Mouse (Mus musculus): ENCODE measurements around the gene Ppp2r5c.
A peak's percentile ranks its signal among the peaks of the same experiment; 100 is the strongest.

Ppp2r5c gene

DNA sequence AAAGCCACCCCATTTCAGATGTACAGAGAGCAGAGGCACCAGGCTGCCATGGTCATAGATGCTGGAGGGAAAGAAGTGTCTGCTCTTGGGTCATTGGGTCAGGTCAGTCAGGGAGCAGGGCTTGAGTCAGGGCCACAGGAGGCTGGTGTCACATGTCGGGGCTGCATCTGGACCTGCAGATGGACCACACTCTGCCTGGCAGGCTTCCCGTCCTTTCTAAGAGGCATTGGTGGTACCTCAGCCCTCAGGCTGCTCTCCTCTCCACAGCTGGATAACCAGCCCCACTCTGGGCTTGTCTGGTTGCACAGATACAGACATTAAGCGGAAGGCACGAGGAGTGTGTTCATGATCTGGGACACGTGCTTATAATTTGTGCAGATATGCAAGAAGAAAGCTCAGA is 61.8 kb downstream of the Ppp2r5c start:
- no peak for DNase-seq (ENCODE audit: extremely low read depth, low read depth, low spot score)

DNA sequence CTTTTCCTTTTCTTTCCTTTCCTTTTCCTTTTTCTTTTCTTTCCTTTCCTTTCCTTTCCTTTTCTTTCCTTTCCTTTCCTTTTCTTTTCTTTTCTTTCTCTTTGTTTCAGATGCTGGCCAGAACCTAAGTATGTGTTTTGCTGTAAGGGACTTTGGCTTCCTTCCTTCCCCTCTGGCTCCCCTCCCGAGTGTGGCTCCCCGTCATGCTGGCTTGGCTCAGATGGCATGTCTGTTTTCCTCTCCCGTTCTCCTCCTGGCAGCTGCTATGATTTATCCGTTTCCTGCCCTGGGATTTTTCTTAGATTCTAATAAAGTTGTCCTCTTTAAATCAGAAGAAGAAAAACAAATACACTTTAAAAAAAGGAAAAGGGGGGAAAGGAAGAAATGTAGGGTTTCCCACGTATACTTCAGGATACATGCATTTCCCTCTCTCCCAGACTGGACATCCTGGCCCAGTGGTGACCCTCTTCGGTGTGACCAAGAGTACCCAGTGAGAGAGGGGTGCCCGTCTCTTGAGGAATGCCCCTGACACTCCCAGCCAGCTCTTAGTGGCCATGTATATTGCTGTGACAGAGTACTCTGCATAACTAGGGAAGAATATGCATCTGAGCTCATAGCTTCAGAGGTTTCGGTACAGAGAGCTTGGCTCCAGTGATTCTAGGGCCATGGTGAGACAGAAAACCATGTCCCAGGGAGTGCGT is 63.4 kb downstream of the Ppp2r5c start:
- DNase-seq (ENCODE audit: extremely low read depth, low read depth, low spot score), result no peak

DNA sequence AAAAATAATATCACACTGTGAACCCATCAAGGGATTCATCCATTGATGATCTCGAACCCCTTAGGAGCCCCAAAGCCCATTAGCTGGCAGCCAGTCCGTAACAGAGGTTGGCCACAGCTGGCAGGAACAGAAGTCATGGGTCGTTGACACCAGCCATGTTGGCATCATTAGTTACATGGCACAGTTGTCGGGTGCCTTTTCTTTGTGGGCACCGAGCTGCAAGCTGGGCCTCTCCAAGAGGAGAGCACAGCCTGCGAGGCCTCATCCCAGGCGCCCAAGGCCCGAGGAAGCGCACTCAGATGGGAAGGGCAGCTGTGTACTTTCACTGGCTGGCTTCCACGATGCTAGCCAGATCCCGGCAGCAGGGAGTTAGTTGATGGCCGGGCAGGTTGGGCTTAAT is 64.3 kb downstream of the Ppp2r5c start:
- no peak for DNase-seq (ENCODE audit: extremely low read depth, low read depth, low spot score)

DNA sequence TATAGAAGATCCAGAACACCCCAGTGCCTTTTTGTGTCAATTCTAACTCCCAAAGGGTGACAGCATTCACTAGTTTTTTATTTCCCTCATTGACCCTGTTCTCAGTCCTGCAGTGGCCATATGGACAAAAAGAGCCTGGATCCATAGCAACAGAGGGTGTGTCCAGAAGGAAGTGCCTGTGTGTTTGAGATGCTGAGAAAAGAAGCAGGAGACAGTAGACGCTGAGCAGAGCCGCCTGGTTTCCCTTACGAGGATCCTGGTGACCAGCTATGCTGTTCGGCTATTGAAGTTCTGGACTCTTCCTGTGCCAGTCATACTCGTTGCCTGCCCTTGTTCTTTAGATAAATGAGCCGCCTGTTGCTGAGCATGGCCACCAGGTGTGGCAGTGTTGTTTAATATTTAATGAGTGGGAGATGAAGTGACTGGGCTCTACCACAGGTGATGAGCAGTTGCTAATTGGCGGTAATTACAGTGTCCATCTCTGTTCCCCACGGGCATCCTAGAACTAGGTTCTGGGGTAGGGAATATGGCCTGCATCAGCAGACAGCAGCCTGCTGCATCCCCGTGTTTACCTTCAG is 65.0 kb downstream of the Ppp2r5c start:
- DNase-seq (ENCODE audit: extremely low read depth, low read depth, low spot score), result no peak

DNA sequence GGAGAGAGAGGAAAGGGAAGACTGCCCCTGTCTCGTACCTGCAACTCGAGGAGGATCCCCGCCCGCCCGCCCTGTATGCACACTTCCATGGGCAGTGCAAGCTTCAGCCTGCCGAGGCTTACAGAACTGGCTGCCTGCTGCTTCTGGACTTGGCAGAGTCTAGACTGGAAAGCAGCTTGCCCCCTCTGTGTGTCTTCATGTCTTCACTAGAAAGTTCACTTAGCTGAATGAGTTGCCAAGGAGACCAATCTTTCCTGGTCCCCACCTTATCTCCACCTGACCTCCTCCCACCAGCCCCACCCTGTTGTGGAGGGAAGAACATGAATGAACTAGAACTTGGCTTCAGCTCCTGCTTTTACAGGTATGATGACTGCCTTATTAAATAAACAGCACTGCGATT is 66.0 kb downstream of the Ppp2r5c start:
- DNase-seq (ENCODE audit: extremely low read depth, low read depth, low spot score), result no peak

DNA sequence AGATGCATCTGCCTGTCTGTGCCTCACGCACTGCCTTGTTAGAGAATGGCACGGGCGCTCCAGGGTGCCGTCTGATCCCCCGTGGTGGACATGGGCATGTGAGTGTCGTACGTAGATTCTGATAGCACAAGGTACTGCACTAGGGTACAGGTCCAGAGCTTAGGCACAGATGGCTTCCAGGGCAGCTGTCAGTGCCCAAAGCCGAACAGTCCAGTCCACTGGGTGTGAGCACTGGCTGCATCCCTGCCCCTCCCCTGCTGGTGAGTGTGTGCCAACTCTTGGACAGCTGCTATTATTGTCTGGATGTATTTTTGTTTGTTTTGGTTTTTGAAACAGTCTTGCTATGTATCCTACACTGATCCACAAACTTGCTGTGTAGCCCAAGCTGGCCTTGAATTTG is 68.8 kb downstream of the Ppp2r5c start:
- DNase-seq (ENCODE audit: extremely low read depth, low read depth, low spot score), result no peak

DNA sequence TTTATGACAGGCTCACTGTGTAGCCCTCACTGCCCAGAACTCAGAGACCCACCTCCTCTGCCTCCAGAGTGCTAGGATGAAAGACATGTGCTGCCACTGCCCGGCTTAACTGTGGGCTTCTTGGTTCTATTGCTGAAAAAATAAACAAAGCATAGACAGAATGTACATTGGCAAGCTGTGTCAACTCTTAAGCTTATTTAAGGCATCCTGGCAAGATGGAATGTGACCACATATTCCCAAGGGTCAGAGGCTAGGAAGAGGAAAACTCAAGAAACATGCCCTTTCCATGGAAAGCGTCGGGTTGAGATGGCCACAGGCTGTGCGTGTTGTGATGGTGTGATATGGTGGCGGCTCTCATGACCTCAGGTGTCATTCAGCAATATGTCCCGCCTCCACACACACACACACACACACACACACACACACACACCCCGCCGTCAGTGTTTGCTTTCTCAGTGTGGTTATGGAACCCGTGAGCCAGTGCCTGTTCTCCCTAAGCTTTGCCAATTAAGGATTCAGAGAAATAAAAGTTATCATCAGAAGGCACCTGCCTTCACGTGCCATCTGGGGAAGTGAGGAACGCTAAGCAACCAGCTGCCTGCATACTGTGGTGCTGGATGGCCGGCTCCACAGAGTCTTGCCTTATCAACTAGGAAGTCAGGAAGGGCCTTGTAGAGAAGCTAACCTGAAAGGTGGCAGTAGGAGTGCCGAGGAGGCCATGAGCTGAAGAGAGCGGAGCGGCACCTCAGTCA is 73.5 kb downstream of the Ppp2r5c start:
- DNase-seq (ENCODE audit: extremely low read depth, low read depth, low spot score), result no peak

DNA sequence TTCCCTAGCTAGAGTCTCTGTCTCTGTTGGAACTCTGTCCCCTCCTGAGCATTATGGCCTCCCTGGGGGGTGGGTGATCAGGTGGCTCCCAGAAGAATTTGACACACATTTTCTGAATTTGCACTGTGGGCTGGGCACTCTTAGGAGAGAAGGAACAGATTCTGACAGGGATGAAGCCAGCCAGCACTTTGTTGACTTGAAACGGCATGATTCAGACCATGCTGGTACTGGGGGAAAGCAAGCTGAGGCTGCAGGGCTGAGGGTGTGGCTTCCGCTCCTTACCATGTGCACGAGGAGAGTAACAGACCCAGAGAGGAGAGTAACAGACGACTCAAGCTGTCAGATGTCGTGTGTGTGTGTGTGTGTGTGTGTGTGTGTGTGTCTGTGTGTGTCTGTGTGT is 76.6 kb downstream of the Ppp2r5c start:
- DNase-seq (ENCODE audit: extremely low read depth, low read depth, low spot score), result no peak

DNA sequence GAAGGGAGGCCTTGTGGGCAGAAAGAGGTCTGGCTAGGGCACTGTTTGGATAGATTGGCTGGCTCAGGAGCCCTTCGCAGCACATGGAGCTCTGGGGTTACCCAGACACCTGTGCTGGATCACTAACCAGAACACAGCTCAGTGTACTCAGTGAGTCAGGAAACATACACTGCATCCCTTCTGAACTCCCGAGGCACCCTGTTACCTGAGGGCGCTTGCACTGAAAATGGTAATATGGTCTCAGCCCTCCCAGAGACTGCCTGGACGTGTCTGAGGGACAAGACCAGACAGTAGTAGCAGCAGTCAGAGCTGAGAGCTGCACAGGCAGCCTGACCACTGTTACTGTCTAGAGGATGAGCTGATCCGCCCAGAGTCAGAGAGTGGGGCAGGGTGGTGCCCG is 85.8 kb downstream of the Ppp2r5c start:
- DNase-seq (ENCODE audit: extremely low read depth, low read depth, low spot score), result no peak

DNA sequence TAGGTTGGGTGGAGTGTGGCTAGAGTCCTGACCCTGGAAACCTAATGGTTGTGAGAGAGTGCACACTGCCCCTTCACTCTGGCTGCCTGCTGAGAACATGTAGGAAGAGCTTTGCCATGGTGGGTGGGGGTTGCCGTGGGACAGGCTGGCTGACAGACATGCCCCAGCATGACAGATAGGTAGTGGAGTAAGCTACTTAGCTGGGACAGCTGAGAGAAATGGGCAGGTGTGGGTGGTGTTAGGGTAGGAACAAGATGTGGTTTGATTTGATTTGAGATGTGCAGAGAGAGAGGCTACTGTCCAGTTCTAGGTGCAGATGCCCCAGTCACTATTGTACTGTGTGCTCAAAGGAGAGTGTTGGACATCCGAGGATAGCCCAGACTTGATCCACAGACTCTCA is 86.2 kb downstream of the Ppp2r5c start:
- DNase-seq (ENCODE audit: extremely low read depth, low read depth, low spot score), result peak; percentile 56

DNA sequence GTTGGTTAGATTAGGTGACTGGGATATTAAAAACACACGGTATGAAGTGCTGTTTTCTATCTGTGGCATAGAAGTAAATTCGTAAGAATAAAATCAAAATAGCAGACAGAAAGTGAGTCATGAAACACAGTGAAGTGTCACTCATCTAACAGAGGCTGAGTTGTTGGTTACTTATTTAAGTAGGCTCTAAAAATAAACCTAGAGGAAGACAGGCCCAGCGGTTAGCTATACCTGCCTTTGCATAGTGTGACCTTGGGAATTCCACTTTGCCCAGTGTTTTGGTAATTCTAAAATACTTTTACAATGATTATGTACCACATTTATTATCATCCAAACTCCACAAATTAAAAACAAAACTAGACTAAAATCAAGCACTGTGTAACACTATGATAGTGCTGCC is 86.9 kb downstream of the Ppp2r5c start:
- DNase-seq (ENCODE audit: extremely low read depth, low read depth, low spot score), result no peak

DNA sequence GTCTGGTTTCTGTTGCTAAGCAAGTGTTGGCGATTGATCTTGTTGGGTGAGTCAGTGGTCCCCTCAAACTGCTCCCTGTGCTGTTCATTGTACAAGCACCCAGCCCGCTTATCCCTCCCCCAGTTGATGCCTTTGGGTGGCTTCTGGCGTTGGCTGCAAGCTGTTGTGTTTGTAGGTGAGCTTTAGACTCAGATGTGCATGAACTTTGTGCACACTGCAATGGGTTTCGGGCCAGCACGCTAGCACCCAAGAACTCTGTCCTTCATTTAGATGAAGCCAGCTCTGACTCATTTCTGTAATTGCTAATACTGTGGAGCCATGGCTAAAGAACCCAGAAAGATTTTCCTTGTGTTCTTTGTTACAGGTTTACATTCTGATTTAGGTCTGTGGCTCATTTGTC is 88.4 kb downstream of the Ppp2r5c start:
- no peak for DNase-seq (ENCODE audit: extremely low read depth, low read depth, low spot score)

DNA sequence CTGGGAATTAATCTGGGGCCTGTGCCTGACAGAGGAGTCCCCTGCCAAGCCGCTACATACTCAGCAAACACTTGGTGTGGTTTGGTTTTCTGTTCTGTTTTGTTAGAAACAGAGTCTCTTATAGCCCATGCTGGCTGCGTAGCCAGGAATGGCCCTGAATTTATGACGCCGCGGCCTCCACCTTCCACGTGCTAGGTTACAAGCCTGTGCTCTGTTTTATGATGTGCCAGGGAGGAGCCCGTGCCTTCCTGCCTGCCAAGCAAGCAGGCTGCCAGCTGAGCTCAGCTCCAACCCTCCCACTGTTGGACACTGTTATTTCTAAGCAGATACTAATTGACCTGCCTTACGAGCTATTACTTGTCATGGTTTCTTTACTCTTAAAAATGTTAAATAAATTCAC is 90.8 kb downstream of the Ppp2r5c start:
- no peak for DNase-seq (ENCODE audit: extremely low read depth, low read depth, low spot score)

DNA sequence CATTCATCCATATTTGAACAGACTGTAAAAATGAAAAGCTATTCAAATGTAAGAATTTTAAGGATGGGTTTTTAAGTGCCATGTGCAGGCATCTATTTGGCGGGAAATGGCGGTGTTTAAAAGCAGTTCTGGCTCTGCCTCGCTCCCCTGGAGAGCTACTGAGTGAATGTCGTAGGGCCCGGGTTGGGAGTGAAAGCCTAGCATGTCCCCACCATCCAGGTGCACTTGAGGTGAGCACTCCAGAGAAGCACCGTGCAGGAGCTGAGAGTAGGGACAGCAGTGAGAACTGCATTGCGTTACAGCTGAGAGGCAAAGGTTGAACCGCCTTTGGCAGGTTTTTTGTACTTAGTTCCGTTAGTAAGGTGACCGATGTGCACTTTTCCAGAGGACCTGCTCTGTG is 92.4 kb downstream of the Ppp2r5c start:
- no peak for DNase-seq (ENCODE audit: extremely low read depth, low read depth, low spot score)

DNA sequence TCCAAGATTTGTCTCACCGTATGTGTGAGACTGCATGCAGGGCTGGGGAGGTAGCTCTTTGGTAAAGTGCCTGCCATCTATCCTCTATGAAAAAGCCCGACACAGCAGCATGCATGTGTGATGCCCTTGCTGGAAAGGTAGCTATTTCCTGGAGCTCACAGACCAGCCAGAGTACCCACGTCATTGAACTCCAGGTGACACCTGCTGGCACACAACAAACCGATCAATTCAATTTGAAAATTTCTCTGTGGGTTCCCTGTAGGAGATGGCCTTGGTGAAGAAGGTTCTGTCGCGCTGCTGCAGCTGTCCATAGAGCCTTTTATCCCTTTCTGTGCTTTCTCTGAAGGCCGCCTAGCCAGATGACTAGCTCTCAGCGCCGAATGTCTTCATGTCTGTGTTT is 92.9 kb downstream of the Ppp2r5c start:
- no peak for DNase-seq (ENCODE audit: extremely low read depth, low read depth, low spot score)

DNA sequence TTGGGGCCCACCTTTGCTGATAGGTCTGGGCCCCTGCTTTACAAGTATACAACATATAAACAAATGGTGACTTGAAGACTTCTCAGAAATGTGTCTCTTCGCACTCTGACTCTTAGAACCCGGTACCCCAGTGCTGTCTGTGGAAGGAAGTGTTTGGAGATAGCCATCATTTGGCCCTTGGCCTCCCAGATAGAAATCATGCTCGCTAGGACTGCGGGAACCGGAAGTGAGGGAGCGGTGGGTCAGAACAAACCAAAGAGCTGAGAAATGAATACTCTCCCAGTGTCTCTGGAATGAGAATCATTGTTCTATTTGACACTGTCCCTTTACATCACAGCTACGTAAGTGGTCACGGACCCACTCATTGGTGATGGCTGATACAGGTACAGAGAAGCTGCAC is 93.4 kb downstream of the Ppp2r5c start:
- DNase-seq (ENCODE audit: extremely low read depth, low read depth, low spot score), result no peak

DNA sequence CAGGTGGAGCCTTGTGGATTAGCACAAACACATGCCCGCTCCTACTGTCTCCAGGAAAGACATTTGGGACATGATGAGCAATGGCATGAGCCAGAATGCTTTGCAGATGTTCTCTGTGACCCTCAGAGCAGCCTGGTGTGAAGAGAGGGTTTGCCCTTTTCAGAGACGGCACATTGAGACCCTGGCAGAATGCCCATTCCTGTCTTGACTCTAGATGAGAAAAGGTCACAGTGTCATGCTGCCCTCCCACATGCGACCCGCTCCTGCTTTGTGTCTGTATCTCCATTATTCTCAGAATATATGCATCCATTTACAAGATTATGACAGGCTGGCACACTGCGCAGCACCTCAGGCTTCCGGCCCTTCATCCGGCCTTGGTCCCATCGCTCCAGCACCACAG is 94.1 kb downstream of the Ppp2r5c start:
- DNase-seq (ENCODE audit: extremely low read depth, low read depth, low spot score), result no peak

DNA sequence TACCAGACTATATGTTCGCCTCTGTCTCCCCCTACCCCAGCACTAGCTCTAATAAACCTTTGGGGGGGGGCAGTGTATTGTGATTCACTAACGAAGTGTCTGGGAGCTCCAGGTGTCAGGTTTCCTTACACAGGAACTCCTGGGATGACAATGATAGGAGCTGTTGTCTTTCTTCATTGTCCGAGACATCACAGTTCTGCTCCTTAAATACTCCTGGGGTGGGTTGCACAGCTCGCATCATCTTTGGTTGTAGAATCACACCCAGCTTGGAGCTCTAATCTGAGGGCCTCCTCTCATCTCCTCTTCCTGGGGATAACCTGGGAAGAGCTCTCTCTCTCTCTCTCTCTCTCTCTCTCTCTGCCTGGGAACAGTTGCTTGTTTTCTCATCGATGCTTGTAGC is 94.6 kb downstream of the Ppp2r5c start:
- DNase-seq (ENCODE audit: extremely low read depth, low read depth, low spot score), result no peak

DNA sequence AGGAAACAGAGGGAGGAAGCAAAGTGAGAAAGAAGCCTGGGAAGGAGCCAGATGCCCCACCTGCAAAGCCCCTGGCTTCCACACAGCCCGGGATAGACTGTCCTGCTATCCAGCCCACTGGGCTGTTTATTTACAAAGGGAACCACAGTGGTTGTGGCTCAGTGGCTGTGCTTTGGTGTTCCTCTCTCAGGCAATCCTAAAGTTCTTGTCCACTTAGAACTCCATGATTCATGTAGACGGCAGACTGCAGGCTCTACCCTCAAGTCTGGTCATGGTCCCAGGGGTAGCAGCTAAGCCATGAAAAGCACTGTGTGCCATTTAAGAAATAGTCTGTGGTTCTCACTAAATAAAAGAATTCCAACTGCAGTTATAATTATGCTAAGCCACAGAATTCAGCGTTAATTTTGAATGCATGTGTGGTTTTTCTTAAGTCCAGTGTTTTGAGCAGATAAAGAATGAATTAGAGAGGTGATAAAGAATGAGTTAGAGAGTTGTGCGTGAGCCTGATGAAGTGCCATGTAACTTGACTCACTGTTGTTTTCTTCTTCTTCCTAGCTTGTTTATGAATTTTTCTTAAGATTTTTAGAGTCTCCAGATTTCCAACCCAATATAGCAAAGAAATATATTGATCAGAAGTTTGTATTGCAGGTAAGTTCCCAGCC is 98.3 kb downstream of the Ppp2r5c start:
- DNase-seq (ENCODE audit: extremely low read depth, low read depth, low spot score), result no peak

DNA sequence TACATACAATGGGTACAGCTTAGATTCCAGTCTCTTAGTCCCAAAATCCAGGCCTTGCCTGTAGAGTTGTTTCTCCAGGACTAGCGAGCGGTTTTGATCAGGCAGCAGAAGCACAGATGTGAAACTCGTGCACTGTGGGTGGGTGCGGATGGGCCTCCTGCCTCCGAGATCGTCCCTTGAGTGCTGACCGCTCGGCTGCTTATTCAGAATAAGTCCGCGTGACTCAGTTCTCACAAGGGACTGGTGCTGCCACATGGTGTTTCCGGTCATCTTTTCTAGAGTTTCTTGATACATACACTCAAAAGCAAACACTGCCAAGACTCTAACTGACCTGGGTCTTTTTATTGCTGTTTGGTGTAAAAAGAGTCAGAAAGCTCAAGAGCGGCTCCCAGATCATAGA is 100.7 kb downstream of the Ppp2r5c start:
- no peak for DNase-seq (ENCODE audit: extremely low read depth, low read depth, low spot score)

DNA sequence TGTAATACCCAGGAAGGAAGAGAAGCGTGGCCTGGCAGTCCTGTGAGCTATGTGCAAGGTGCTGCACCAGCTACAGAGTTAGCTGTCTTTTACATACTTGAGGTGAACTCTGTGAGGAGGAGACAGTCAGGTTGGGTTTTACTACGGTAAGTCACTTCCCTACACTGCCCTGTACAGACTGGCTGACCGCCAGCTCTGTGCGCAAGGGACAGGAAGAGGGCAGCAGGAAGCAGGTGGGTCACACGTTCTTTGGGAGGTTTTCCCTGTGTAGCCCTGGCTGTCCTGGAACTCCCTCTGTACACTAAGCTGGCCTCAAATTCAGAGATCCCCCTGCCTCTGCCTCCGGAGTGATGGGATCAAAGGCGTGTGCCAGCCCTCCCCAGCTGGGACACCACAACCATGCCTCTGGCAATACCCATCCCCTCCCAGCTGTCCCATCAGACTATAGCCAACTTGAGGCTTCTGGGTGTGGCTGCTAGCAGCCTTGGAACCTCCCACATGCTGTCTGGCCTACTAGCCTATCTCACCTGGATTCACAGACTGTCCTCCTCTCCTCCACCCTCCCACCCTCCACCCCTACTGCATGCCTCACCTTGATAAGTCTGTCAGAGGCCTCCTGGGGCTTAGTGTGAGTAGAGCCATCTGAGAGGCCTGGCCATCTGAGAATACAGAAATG is 102.7 kb downstream of the Ppp2r5c start:
- DNase-seq (ENCODE audit: extremely low read depth, low read depth, low spot score), result no peak
